Mouse (Mus musculus) hematopoietic stem cell, adult 5-6 weeks (primary cell): ENCODE data around the gene Trim31. TPM values are rescaled to one million over a fixed set of nuclear protein-coding genes. Genes with fewer than 3 reads are reported as not detected.

Experiments
- ATAC-seq, 2 experiments: fragments of 125-278 bp in 1 of 2; replicated peaks in 1 of 2; 2 replicates each; pipeline ENCODE4 v1.8.0; 2016 to 2017; ENCODE audit warnings: inconsistent platforms in 2 of 2, mild to moderate bottlenecking in 2 of 2, moderate number of reproducible peaks in 2 of 2, low read depth in 1 of 2, moderate TSS enrichment in 1 of 2; ENCODE audit not compliant: low FRiP score in 2 of 2, poor library complexity in 2 of 2, severe bottlenecking in 2 of 2, insufficient read depth in 1 of 2, low TSS enrichment in 1 of 2
- total RNA-seq: library from RNA; stranded (forward); fragments of 172-1452, 232-1000 nt; gene quantifications from 2 replicates; pipeline ENCODE4 v1.2.3, GENCODE M21; 2017

Trim31 gene
- total RNA-seq, 1 experiment from 2014 or later = not detected

DNA sequence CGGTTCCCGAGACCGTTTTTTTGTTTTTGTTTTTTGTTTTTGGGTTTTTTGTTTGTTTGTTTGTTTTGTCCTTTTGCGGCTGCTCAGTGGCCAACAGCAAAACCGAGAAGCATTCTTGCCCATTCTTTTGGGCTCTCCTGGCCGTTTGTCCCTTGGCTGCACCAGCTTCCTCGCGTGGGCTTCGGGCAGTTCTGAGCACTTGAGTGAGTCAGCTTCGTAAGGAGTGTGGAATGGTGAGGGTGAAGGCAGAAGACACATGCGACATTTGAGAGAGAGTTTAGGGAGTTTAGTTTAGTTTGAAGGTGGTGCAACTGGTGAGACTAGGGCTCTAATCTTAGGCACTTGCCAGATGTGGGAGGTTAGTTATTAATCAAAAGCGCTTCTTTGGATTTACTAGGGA lies 61.0 kb downstream of the Trim31 start:
- ATAC-seq = no peak

Other genes with a start within 250 kb of the Trim31 start
- gene H2-M1, start 225.9 kb upstream of the Trim31 start, total RNA-seq = not detected in 2 replicates
- not detected in 2 replicates for gene H2-M10.5, start 125.2 kb upstream of the Trim31 start, total RNA-seq
- gene H2-M10.6, start 85.9 kb upstream of the Trim31 start, total RNA-seq = not detected in 2 replicates
- gene Trim26, start 61.0 kb upstream of the Trim31 start, total RNA-seq = 22.2 and 27.6 TPM in 2 replicates
- not detected in 2 replicates for gene Trim15, start 30.9 kb upstream of the Trim31 start, total RNA-seq
- gene Trim10, start 28.5 kb upstream of the Trim31 start, total RNA-seq = 1.1 and 3.9 TPM in 2 replicates
- gene Trim40, start 8.0 kb upstream of the Trim31 start, total RNA-seq = not detected in 2 replicates
- gene Rnf39, start 44.8 kb downstream of the Trim31 start, total RNA-seq = not detected in 2 replicates
- 37.8 and 55.1 TPM in 2 replicates for gene Ppp1r11, start 53.6 kb downstream of the Trim31 start, total RNA-seq
- gene Znrd1, start 60.4 kb downstream of the Trim31 start, total RNA-seq = 45.1 and 49.9 TPM in 2 replicates
- 9.2 and 13.8 TPM in 2 replicates for gene Znrd1as, start 60.5 kb downstream of the Trim31 start, total RNA-seq
- not detected in 2 replicates for gene 2410137M14Rik, start 83.1 kb downstream of the Trim31 start, total RNA-seq
- not detected in 2 replicates for gene H2-M5, start 91.4 kb downstream of the Trim31 start, total RNA-seq
- gene Zfp57, start 103.0 kb downstream of the Trim31 start, total RNA-seq = 6.9 and 13.6 TPM in 2 replicates
- gene Mog, start 125.3 kb downstream of the Trim31 start, total RNA-seq = not detected in 2 replicates
- 10.7 and 43.0 TPM in 2 replicates for gene Gabbr1, start 147.8 kb downstream of the Trim31 start, total RNA-seq
- not detected in 2 replicates for gene Olfr90, start 190.4 kb downstream of the Trim31 start, total RNA-seq
- gene Olfr91, start 200.2 kb downstream of the Trim31 start, total RNA-seq = not detected in 2 replicates
- not detected in 2 replicates for gene Olfr92, start 222.0 kb downstream of the Trim31 start, total RNA-seq